Mouse (Mus musculus): Measurements from ENCODE around the gene Ptpre.
"Not testable (repeated sequence)": the region's sequence is repeated elsewhere in the genome, so short reads cannot be mapped to it uniquely, and the experiment has no call there.

Ptpre gene

GRCm38 (mm10) chr7:135689396-135689795 is 152.1 kb downstream of the Ptpre start:
- DNase-seq (ENCODE audit: low read depth, low spot score) = no peak

DNA sequence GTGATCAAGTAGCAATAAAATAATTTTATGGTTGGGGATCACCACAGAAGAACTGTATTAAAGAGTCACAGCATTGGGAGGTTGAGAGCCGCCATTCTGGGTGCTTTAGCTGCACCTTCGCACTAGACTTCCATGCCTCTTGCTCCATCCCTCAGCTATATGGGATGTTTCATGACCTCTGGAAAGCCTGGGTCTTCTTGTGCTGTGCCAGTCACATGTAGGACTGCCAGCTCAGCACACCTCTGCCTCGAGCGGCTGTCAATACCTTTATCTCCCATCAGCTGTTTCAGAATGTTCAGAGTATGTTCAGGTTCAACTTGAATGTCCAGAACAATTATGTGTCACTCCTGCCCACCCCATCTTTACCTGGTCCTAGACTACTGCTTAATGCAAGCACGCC is 154.7 kb downstream of the Ptpre start:
- DNase-seq (ENCODE audit: low read depth, low spot score) = no peak

GRCm38 (mm10) chr7:135694130-135694529 is 156.8 kb downstream of the Ptpre start:
- DNase-seq (ENCODE audit: low read depth, low spot score) = no peak

GRCm38 (mm10) chr7:135694796-135695195 is 157.5 kb downstream of the Ptpre start:
- DNase-seq (ENCODE audit: low read depth, low spot score) = no peak

- no peak for DNase-seq (ENCODE audit: low read depth, low spot score)
These were observed 158.8 kb downstream of the Ptpre start for GRCm38 (mm10) chr7:135696127-135696526.

DNA sequence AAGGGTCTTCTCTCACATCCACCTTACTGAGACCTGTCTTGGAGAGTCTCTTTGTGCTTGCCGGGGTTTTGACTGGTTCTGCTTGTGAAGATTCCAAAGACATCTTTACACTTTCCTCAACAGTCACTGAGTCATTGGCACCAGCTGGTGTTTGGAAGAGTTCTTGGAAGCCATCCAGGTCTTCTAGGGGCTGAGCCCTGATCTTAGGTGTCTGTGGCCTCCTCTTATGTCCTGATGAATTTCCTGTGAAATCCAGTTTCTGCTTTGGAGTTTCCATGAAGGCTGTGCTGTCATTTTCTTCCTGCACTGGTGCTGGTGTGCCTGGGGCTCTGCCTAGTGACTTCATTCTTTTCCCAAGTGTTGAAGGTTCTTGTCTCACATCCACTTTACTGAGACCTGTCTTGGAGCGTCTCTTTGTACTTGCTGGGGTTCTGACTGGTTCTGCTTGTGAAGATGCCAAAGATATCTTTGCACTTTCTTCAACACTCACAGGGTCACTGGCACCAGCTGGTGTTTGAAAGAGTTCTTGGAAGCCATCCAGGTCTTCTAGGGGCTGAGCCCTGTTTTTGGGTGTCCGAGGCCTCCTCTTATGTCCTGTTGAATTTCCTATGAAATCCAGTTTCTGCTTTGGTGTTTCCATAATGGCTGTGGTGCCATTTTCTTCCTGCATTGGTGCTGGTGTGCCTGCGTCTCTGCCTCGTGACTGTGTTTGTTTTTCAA is 159.9 kb downstream of the Ptpre start:
- DNase-seq (ENCODE audit: low read depth, low spot score) = not testable (repeated sequence)

- peak; percentile 24 for DNase-seq (ENCODE audit: low read depth, low spot score)
These were observed 161.1 kb downstream of the Ptpre start for GRCm38 (mm10) chr7:135698362-135698761.

DNA sequence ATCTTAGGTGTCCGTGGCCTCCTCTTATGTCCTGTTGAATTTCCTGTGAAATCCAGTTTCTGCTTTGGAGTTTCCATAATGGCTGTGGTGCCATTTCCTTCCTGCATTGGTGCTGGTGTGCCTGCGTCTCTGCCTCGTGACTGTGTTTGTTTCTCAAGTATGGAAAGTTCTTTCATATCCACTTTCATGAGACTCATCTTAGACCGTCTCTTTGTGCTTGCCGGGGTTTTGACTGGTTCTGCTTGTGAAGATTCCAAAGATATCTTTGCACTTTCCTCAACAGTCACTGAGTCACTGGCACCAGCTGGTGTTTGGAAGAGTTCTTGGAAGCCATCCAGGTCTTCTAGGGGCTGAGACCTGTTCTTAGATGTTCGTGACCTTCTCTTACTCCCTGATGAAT is 162.1 kb downstream of the Ptpre start:
- not testable (repeated sequence) for DNase-seq (ENCODE audit: low read depth, low spot score)

- DNase-seq (ENCODE audit: low read depth, low spot score) = no peak
These were observed 166.4 kb downstream of the Ptpre start for GRCm38 (mm10) chr7:135703600-135704148.

- no peak for DNase-seq (ENCODE audit: low read depth, low spot score)
These were observed 167.0 kb downstream of the Ptpre start for GRCm38 (mm10) chr7:135704251-135704650.

DNA sequence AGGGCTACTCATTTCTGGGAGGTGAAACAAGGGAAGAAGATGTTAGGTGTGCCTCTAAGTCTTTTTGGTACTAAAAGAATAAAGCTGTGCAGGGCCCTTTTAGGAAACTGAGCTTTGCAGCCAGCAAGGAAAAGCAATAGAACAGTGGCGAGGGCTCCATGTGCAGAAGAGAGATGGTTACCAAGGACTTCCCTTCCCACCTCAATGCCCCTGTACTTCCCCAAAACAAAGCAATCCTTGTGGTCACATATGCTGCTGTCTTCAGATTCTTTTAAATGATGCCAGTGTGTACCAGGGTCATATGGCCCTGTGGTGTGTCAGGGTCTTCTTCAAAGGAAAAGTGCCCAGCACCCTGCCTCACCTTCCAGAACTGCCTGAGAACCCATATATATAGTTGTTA is 167.8 kb downstream of the Ptpre start:
- no peak for DNase-seq (ENCODE audit: low read depth, low spot score)

GRCm38 (mm10) chr7:135705753-135706152 is 168.5 kb downstream of the Ptpre start:
- no peak for DNase-seq (ENCODE audit: low read depth, low spot score)

DNA sequence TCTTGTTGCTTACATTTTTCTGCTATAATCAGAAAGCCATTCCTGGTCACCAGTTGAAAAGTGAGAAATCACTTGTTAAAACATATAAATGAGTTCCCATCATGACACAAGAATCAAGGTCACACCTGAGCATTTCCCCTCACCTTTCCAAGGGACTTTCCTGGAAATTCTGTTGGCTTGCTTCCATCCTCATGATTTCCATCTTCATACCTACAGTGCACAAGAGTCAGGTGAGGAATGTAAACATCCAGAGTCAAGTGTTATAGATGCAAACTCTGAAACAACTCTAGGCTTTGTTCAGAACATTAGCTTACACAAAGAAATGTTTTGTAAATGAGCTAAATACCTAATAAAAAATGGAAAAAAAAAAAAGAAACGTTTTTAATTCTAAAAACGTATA is 173.4 kb downstream of the Ptpre start:
- DNase-seq (ENCODE audit: low read depth, low spot score) = no peak

- no peak for DNase-seq (ENCODE audit: low read depth, low spot score)
These were observed 175.3 kb downstream of the Ptpre start for GRCm38 (mm10) chr7:135712534-135712933.

DNA sequence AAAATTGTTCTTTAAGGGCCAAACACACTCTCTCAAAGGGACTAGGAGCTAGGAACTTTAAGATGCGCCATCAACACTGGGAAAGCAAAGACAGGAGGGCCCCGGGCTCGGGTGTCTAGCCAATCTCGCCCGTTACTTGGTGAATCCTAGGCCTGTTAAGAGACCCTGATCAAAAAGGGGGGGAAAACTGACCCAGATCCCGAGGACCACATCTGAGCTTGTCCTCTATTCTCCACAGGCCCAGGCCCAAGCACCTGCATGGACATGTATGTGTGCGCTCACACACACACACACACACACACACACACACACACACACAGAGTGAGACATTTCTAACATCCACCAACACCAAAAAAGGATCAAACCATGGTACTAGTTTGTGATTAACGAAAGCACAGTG is 176.0 kb downstream of the Ptpre start:
- no peak for DNase-seq (ENCODE audit: low read depth, low spot score)

- DNase-seq (ENCODE audit: low read depth, low spot score) = no peak
These were observed 177.9 kb downstream of the Ptpre start for GRCm38 (mm10) chr7:135715166-135715565.

DNA sequence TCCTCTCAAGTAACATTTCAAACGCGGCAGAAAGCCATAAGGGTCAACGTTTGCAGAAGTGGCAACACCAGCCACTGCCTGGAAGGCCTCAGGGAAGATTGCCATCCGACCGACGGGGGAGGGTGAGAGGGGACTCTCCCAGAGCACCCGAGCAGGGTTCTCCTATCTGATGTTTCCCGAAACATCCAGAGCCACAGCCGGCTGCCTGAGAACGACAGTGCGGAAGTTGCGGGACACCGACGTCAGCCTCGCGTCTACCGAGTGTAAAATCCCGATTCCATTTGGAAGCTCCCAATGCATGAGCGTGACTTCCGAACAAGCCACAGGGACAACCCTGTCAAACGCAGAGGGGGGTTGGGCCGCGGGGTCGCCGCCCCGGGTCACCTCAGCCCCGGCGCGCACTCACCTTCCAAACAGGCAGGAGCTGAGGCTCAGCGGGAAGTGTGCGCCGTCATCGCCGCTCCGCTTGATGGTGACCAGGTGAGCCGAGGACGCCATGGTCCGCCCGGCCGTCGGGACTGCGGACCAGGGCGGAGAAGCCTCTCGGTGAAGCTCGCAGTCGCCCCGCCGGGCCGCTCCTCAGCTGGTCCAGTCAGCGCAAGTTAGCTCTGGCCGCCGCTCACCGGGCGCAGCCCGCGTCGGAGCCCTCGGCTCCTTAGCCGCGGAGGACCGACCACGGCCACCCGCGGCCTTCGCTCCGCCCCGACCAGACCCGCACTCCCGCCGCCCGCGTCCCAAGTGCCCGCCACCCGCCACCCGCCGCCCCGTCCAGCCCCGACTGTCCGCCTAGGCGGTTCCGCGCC is 178.6 kb downstream of the Ptpre start, which contains the start of gene Mki67:
Gene Mki67, minus strand, starts transcription at position 720 of the 803 bp plus-strand sequence.
- peak; percentile 76 for DNase-seq (ENCODE audit: low read depth, low spot score)

- DNase-seq (ENCODE audit: low read depth, low spot score) = peak; percentile 95
These were observed 179.2 kb downstream of the Ptpre start for GRCm38 (mm10) chr7:135716445-135716877.

GRCm38 (mm10) chr7:135716968-135717557 is 179.8 kb downstream of the Ptpre start:
- no peak for DNase-seq (ENCODE audit: low read depth, low spot score)

GRCm38 (mm10) chr7:135721436-135721992 is 184.2 kb downstream of the Ptpre start:
- DNase-seq (ENCODE audit: low read depth, low spot score) = no peak

- DNase-seq (ENCODE audit: low read depth, low spot score) = no peak
These were observed 184.9 kb downstream of the Ptpre start for GRCm38 (mm10) chr7:135722011-135722838.
